Mouse (Mus musculus) intestine, postnatal 0 days (tissue): Measurements from ENCODE around the gene Pakap. TPM values are rescaled to one million over a fixed set of nuclear protein-coding genes. Genes with fewer than 3 reads are reported as not detected.

Experiments
- ATAC-seq: fragments of 200-750 bp; cut with Nextera tagmentation; 2 replicates; pipeline ENCODE4 v1.8.0; 2017; ENCODE audit warnings: mild to moderate bottlenecking, moderate TSS enrichment, moderate library complexity
- H3K27ac ChIP-seq: fragments of 300-500 bp; sonication (generic); 2 replicates; pipeline ENCODE4 v1.5.1; 2014; ENCODE audit warnings: mild to moderate bottlenecking, low read depth, low read length, moderate library complexity
- H3K27me3 ChIP-seq: fragments of 300-500 bp; sonication (generic); replicated peaks from 2 replicates; pipeline ENCODE4 v1.6.1; 2014; ENCODE audit warnings: low read length, mixed read lengths; ENCODE audit not compliant: control insufficient read depth, insufficient read depth
- H3K36me3 ChIP-seq: fragments of 300-500 bp; sonication (generic); 2 replicates; pipeline ENCODE4 v1.6.1; 2014; ENCODE audit warnings: mild to moderate bottlenecking, moderate library complexity; ENCODE audit not compliant: control insufficient read depth, insufficient read depth
- H3K4me1 ChIP-seq: fragments of 300-500 bp; sonication (generic); replicated peaks from 2 replicates; pipeline ENCODE4 v1.6.1; 2014; ENCODE audit warnings: antibody characterized with exemption, low read length, mixed read lengths; ENCODE audit not compliant: control insufficient read depth, insufficient read depth
- H3K4me2 ChIP-seq: fragments of 300-500 bp; sonication (generic); replicated peaks from 2 replicates; pipeline ENCODE4 v1.6.1; 2014; ENCODE audit warnings: low read depth, mild to moderate bottlenecking, moderate library complexity
- H3K4me3 ChIP-seq: fragments of 300-500 bp; sonication (generic); 2 replicates; pipeline ENCODE4 v1.5.1; 2014; ENCODE audit warnings: low read depth, low read length
- H3K9ac ChIP-seq: fragments of 300-500 bp; sonication (generic); 2 replicates; pipeline ENCODE4 v1.6.1; 2014; ENCODE audit warnings: mild to moderate bottlenecking, low read depth, low read length
- H3K9me3 ChIP-seq: fragments of 300-500 bp; sonication (generic); 2 replicates; pipeline ENCODE4 v1.6.1; 2016; ENCODE audit warnings: mixed run types; ENCODE audit not compliant: control insufficient read depth
- CTCF ChIP-seq: sonication (generic); IDR thresholded peaks from 2 replicates; pipeline ENCODE4 v1.5.1; 2016; ENCODE audit warnings: low read depth, mild to moderate bottlenecking, control low read depth, antibody characterized with exemption, moderate library complexity
- WGBS: fragments of 180-500 bp; shearing (Covaris S2); extraction: QIAGEN DNeasy Blood & Tissue Kit; methylation state at CpG from one replicate; pipeline ENCODE4 v1.1.7; 2014; 5-methylcytosine and 5-hydroxymethylcytosine counted together
- polyA plus RNA-seq: library from polyadenylated mRNA; unstranded; fragments of >200 nt; fragmentation: Nextera tagmentation; extraction: Ambion mirVana; gene quantifications from 2 replicates; pipeline ENCODE4 v1.2.1, GENCODE M21; 2015

The Pakap gene
- polyA plus RNA-seq, 1 experiment from 2014 or later = 8.6 TPM

DNA sequence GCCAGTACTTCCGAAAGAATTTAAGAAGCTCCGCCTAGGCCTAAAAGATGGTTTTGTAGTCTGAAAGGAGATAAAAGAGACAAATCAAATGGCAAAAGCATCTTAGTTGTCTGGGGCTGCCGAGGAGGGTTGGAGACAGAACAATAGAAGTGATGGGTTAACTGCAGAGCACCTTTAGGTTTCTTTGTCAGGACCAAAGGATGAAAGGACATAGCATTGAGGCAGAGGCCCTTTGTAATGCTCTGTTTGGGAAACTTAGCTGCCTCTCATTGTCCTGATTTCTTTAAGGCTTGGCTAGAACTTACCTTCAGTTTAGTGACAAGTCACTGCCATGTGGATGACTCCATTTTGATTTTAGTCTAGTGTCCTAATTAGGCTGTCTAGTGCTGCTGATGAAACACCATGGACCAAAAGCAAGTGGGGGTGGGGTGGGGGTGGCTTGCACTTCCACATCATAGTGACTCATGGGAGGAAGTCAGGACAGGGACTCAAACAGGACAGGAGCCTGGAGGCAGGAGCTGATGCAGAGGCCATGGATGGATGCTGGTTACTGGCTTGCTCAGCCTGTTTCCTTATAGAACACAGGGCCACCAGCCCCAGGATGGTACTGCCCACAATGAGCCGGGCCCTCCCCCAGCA is 202.3 kb downstream of the Pakap start:
- no peak overlapping the region for H3K4me3 ChIP-seq
- no peak overlapping the region for H3K9ac ChIP-seq
- no peaks in the 10 kb centered on the region for H3K4me1 ChIP-seq
- WGBS = 81% methylated on average over 4 of the region's 4 CpGs
- no peak for TF ChIP-seq CTCF
- H3K36me3 ChIP-seq = no peaks in the 10 kb centered on the region
- ATAC-seq = no peak
- no peak overlapping the region for H3K4me2 ChIP-seq
- no peak overlapping the region for H3K27ac ChIP-seq
- H3K27me3 ChIP-seq = no peaks in the 10 kb centered on the region
- no peaks in the 10 kb centered on the region for H3K9me3 ChIP-seq

DNA sequence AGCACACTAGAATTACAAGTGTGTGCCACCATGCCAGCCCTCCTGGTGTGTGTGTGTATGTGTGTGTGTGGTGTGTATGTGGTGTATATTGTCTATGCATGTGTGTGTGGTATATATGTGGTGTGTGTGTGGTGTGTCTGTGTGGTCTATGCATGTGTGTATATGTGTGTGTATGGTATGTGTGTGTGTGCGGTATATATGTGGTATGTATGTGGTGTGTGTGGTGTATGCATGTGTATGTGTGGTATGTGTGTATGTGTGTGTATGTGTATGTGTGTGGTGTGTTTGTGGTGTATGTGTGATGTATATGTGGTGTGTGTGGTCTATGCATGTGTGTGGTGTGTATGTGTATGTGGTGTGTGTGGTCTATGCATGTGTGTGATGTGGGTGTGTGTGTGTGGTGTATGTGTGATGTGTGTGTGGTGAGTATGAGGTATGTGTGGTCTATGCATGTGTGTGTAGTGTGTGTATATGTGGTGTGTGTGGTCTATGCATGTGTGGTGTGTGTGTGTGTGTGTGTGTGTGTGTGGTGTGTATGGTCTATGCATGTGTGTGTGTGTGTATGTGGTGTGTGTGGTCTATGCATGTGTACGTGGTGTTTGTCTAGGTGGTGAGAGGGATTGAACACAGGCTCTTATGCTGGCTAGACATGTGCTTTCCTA is 203.7 kb downstream of the Pakap start:
- Histone ChIP-seq H3K4me3 (no peak overlapping the region), H3K4me1 (no peaks in the 10 kb centered on the region), H3K4me2 (no peak overlapping the region), H3K9ac (no peak overlapping the region), H3K27me3 (no peaks in the 10 kb centered on the region), H3K36me3 (no peaks in the 10 kb centered on the region), H3K9me3 (no peaks in the 10 kb centered on the region), H3K27ac (no peak overlapping the region)
- no peak for TF ChIP-seq CTCF
- 92% methylated on average over 2 of the region's 2 CpGs for WGBS
- ATAC-seq = no peak

DNA sequence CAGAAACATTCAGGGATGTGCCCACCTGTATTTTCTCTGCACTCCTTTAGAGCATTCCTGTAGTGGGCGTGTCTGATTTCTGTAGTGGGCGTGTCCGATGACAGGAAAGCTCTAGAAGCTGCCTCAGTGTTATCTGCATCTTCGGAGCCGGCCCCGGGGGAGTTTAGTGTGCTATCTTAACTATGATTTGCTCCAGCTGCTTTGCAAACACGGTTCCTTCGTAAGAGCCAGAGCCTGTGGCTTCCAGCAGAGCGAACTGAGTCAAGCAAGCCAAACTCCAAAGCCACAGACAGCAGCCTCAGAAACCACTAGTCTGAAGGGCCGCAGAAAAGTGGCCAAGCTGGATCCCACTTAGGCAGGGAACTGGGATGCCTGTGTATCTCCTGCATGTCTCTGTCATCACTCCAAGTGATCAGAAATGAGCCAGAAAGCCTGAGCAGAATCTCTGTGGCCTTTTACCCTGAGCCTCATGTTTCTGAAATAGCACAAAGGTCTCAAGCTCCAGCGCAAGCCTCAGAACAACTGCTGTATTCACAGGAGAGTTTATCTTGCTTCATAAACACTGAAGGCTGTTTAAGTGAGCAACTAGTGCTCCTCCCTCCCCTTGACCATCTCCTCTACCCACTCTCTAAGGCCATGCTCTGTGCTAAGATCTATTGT is 205.0 kb downstream of the Pakap start:
- WGBS = 24% methylated on average over 11 of the region's 11 CpGs
- Histone ChIP-seq H3K9me3 (no peaks in the 10 kb centered on the region), H3K27me3 (no peaks in the 10 kb centered on the region), H3K4me1 (no peaks in the 10 kb centered on the region), H3K9ac (no peak overlapping the region), H3K27ac (no peak overlapping the region), H3K36me3 (no peaks in the 10 kb centered on the region), H3K4me2 (no peak overlapping the region), H3K4me3 (no peak overlapping the region)
- no peak for ATAC-seq
- TF ChIP-seq CTCF = no peak

- Histone ChIP-seq H3K4me2 (no peak overlapping the region), H3K9me3 (no peaks in the 10 kb centered on the region), H3K27ac (no peak overlapping the region), H3K36me3 (no peaks in the 10 kb centered on the region), H3K27me3 (no peaks in the 10 kb centered on the region), H3K4me3 (no peak overlapping the region), H3K9ac (no peak overlapping the region), H3K4me1 (no peaks in the 10 kb centered on the region)
- ATAC-seq = no peak
- TF ChIP-seq CTCF = no peak
- 33% methylated on average over 4 of the region's 4 CpGs for WGBS
These were observed 206.5 kb downstream of the Pakap start for GRCm38 (mm10) chr4:57774517-57774916.

DNA sequence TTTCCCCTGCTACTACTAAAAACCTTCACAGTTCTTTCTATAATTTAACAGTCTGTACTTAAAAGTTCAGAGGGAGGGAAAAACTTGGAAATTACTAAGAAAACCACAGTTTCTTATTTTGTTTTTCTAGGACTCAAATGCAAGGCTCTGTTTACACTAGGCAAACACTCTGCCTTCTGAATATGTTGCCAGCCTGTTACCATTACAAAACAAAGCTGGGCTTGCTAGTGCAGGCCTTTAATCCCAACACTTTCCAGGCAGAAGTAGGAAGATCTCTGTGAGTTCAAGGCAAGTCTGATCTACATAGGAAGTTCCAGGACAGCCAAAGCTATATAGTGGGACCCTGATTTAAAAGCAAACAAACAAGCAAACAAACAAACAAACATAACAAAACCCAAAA is 207.6 kb downstream of the Pakap start:
- Histone ChIP-seq H3K4me2 (no peak overlapping the region), H3K4me3 (no peak overlapping the region), H3K27me3 (0 out of 2 replicates have a peak, but pooled peaks cover 3% of the 10 kb centered on the region), H3K27ac (no peak overlapping the region), H3K9ac (no peak overlapping the region), H3K9me3 (no peaks in the 10 kb centered on the region), H3K36me3 (no peaks in the 10 kb centered on the region), H3K4me1 (no peaks in the 10 kb centered on the region)
- no peak for TF ChIP-seq CTCF
- ATAC-seq = no peak

DNA sequence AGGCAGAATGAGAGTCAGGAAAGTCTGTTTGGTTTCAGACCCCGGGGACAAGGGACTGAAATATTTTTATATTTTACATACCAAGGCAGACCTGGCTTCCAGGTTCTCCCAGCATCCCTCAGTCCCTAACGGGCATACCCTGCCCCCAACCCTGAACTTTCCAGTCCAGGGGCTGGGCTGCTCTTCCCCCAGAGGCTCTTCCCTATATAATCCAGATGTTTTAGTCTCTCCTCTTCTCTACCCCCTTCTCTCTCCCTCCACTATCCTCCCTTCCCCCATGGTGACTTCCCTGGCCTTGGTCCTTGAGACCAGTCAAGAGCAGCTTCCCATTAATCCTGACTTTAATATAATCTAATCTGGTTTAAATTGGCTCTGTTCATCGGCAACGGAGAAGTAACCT is 212.4 kb downstream of the Pakap start:
- Histone ChIP-seq H3K9me3 (no peaks in the 10 kb centered on the region), H3K4me3 (no peak overlapping the region), H3K36me3 (no peaks in the 10 kb centered on the region), H3K4me2 (no peak overlapping the region), H3K27ac (no peak overlapping the region), H3K4me1 (0 out of 2 replicates have a peak, but pooled peaks cover 6% of the 10 kb centered on the region), H3K9ac (no peak overlapping the region), H3K27me3 (peaks cover 6% of the 10 kb centered on the region; the same call in 1 of the 2 replicates)
- WGBS = 34% methylated on average over 4 of the region's 4 CpGs
- no peak for ATAC-seq
- TF ChIP-seq CTCF = no peak
